In genomic region chr4:114467371-114468094, GRCm38 (mm10) we compare ENCODE assay signal across 11 mouse cellular contexts.
DNase-seq lines count a peak whose midpoint lies in the region; ATAC-seq lines count a peak whose summit lies in the region.
"Had no signal": no experiment of that assay in that cellular context is flagged by ENCODE, and none has a peak within 500 bp of the region (broad histone marks: within the 10 kb centered on the region; RNA-seq: fewer than 3 reads in every experiment).

No protein-coding gene starts in this region.

- no peaks in the 10 kb centered on the region for H3K36me3 ChIP-seq in heart, embryonic 15.5 days
- H3K36me3 ChIP-seq in hindbrain, embryonic 12.5 days = no peaks in the 10 kb centered on the region
- H3K36me3 ChIP-seq: embryonic facial prominence, embryonic 12.5 days had no signal

- no peak for DNase-seq in heart, postnatal 25 days (ENCODE audit: low spot score)
- peak; percentile 83 for DNase-seq in Muller cell, postnatal 12 days (ENCODE audit: inconsistent ontology term)
- DNase-seq in adrenal gland, postnatal 10 days = peak; percentile 47
- peak; percentile 72 for DNase-seq in kidney, postnatal 10 days
- no peak for DNase-seq in embryo, embryonic 11 days
- DNase-seq: gastrocnemius, postnatal 36 days; thymus, postnatal 4 days had no signal

- peak overlapping the region; percentile 1; the same call in 1 of the 2 replicates for H3K4me2 ChIP-seq in heart, embryonic 15.5 days
- H3K4me2 ChIP-seq in hindbrain, embryonic 12.5 days (replicated peaks) = no peak overlapping the region
- H3K4me2 ChIP-seq: embryonic facial prominence, embryonic 12.5 days had no signal

- H3K4me3 ChIP-seq in heart, embryonic 15.5 days = no peak overlapping the region
- H3K4me3 ChIP-seq in hindbrain, embryonic 12.5 days = no peak overlapping the region
- H3K4me3 ChIP-seq: embryonic facial prominence, embryonic 12.5 days had no signal

- H3K9me3 ChIP-seq in heart, embryonic 15.5 days (replicated peaks) = no peaks in the 10 kb centered on the region
- no peaks in the 10 kb centered on the region for H3K9me3 ChIP-seq in hindbrain, embryonic 12.5 days (replicated peaks)
- H3K9me3 ChIP-seq: embryonic facial prominence, embryonic 12.5 days had no signal

- no peak overlapping the region for H3K9ac ChIP-seq in heart, embryonic 15.5 days
- H3K9ac ChIP-seq in hindbrain, embryonic 12.5 days = no peak overlapping the region
- H3K9ac ChIP-seq: embryonic facial prominence, embryonic 12.5 days had no signal

- 28% methylated on average over 6 of the region's 6 CpGs for WGBS in heart, embryonic 15.5 days
- 55% methylated on average over 6 of the region's 6 CpGs for WGBS in hindbrain, embryonic 12.5 days

- peaks cover 40% of the 10 kb centered on the region for H3K4me1 ChIP-seq in heart, embryonic 15.5 days (replicated peaks)
- H3K4me1 ChIP-seq in hindbrain, embryonic 12.5 days = peaks cover 8% of the 10 kb centered on the region; the same call in 1 of the 2 replicates

- no peak for ATAC-seq in heart, embryonic 15.5 days (replicated peaks; ENCODE audit: insufficient number of reproducible peaks, insufficient read depth, low FRiP score, low read depth)
- no peak for ATAC-seq in erythroid progenitor cell, adult 5-6 weeks (replicated peaks; ENCODE audit: low FRiP score, poor library complexity, severe bottlenecking)
- no peak for ATAC-seq in hindbrain, embryonic 12.5 days (ENCODE audit: low FRiP score)

- intact Hi-C loops in heart, postnatal 25 days (cut with DNase I) = loop anchor here (5.0 kb wide), 1 partner anchor 145 kb away; no protein-coding TSS in a partner anchor

- peak overlapping the region; percentile 25; the same call in 1 of the 2 replicates for H3K27ac ChIP-seq in heart, embryonic 15.5 days
- H3K27ac ChIP-seq in hindbrain, embryonic 12.5 days = no peak overlapping the region
- H3K27ac ChIP-seq: embryonic facial prominence, embryonic 12.5 days had no signal

- H3K27me3 ChIP-seq in heart, embryonic 15.5 days = peaks cover 26% of the 10 kb centered on the region
- H3K27me3 ChIP-seq in hindbrain, embryonic 12.5 days = no peaks in the 10 kb centered on the region

Comparison
In these comparisons a context has a peak if more than half of its experiments do, and no peak if none do; other contexts are left out.
1. DNase-seq: peak in Muller cell, postnatal 12 days (single experiment), adrenal gland, postnatal 10 days (single experiment) and kidney, postnatal 10 days (single experiment); none in heart, postnatal 25 days (single experiment) and embryo, embryonic 11 days (single experiment).